Mouse (Mus musculus): ENCODE results near the gene Pgpep1l. TPM values are rescaled to one million over a fixed set of nuclear protein-coding genes. Genes with fewer than 3 reads are reported as not detected.

Pgpep1l gene
- total RNA-seq, 1 experiment from 2014 or later, result not detected

GRCm38 (mm10) chr7:68270551-68270950, 6.5 kb upstream of the Pgpep1l start:
- no peak for ATAC-seq (replicated peaks; ENCODE audit: insufficient number of reproducible peaks, low FRiP score, low TSS enrichment, poor library complexity, severe bottlenecking)

- ATAC-seq (replicated peaks; ENCODE audit: insufficient number of reproducible peaks, low FRiP score, low TSS enrichment, poor library complexity, severe bottlenecking), result no peak
Observed at GRCm38 (mm10) chr7:68266691-68267090, 2.7 kb upstream of the Pgpep1l start.

GRCm38 (mm10) chr7:68265391-68265790, 1.4 kb upstream of the Pgpep1l start:
- no peak for ATAC-seq (replicated peaks; ENCODE audit: insufficient number of reproducible peaks, low FRiP score, low TSS enrichment, poor library complexity, severe bottlenecking)

GRCm38 (mm10) chr7:68264531-68264930, 498 bp upstream of the Pgpep1l start:
- no peak for ATAC-seq (replicated peaks; ENCODE audit: insufficient number of reproducible peaks, low FRiP score, low TSS enrichment, poor library complexity, severe bottlenecking)

- ATAC-seq (replicated peaks; ENCODE audit: insufficient number of reproducible peaks, low FRiP score, low TSS enrichment, poor library complexity, severe bottlenecking), result no peak
Observed at GRCm38 (mm10) chr7:68263346-68264027, 546 bp downstream of the Pgpep1l start.

- ATAC-seq (replicated peaks; ENCODE audit: insufficient number of reproducible peaks, low FRiP score, low TSS enrichment, poor library complexity, severe bottlenecking), result no peak
Observed at GRCm38 (mm10) chr7:68262612-68263200, 1.3 kb downstream of the Pgpep1l start.

- ATAC-seq (replicated peaks; ENCODE audit: insufficient number of reproducible peaks, low FRiP score, low TSS enrichment, poor library complexity, severe bottlenecking), result no peak
Observed at GRCm38 (mm10) chr7:68259523-68260081, 4.4 kb downstream of the Pgpep1l start.

- ATAC-seq (replicated peaks; ENCODE audit: insufficient number of reproducible peaks, low FRiP score, low TSS enrichment, poor library complexity, severe bottlenecking), result no peak
Observed at GRCm38 (mm10) chr7:68258326-68259150, 5.5 kb downstream of the Pgpep1l start.

GRCm38 (mm10) chr7:68257767-68258166, 6.3 kb downstream of the Pgpep1l start:
- no peak for ATAC-seq (replicated peaks; ENCODE audit: insufficient number of reproducible peaks, low FRiP score, low TSS enrichment, poor library complexity, severe bottlenecking)

GRCm38 (mm10) chr7:68250902-68251301, 13.1 kb downstream of the Pgpep1l start:
- ATAC-seq (replicated peaks; ENCODE audit: insufficient number of reproducible peaks, low FRiP score, low TSS enrichment, poor library complexity, severe bottlenecking), result no peak

- no peak for ATAC-seq (replicated peaks; ENCODE audit: insufficient number of reproducible peaks, low FRiP score, low TSS enrichment, poor library complexity, severe bottlenecking)
Observed at GRCm38 (mm10) chr7:68250411-68250810, 13.6 kb downstream of the Pgpep1l start.

- no peak for ATAC-seq (replicated peaks; ENCODE audit: insufficient number of reproducible peaks, low FRiP score, low TSS enrichment, poor library complexity, severe bottlenecking)
Observed at GRCm38 (mm10) chr7:68246249-68246648, 17.8 kb downstream of the Pgpep1l start.

- no peak for ATAC-seq (replicated peaks; ENCODE audit: insufficient number of reproducible peaks, low FRiP score, low TSS enrichment, poor library complexity, severe bottlenecking)
Observed at GRCm38 (mm10) chr7:68245681-68246080, 18.4 kb downstream of the Pgpep1l start.

GRCm38 (mm10) chr7:68241205-68241604, 22.8 kb downstream of the Pgpep1l start:
- ATAC-seq (replicated peaks; ENCODE audit: insufficient number of reproducible peaks, low FRiP score, low TSS enrichment, poor library complexity, severe bottlenecking), result no peak

GRCm38 (mm10) chr7:68239220-68239827, 24.7 kb downstream of the Pgpep1l start:
- no peak for ATAC-seq (replicated peaks; ENCODE audit: insufficient number of reproducible peaks, low FRiP score, low TSS enrichment, poor library complexity, severe bottlenecking)

GRCm38 (mm10) chr7:68236817-68237216, 27.2 kb downstream of the Pgpep1l start:
- no peak for ATAC-seq (replicated peaks; ENCODE audit: insufficient number of reproducible peaks, low FRiP score, low TSS enrichment, poor library complexity, severe bottlenecking)

GRCm38 (mm10) chr7:68233619-68234223, 30.3 kb downstream of the Pgpep1l start:
- no peak for ATAC-seq (replicated peaks; ENCODE audit: insufficient number of reproducible peaks, low FRiP score, low TSS enrichment, poor library complexity, severe bottlenecking)

- no peak for ATAC-seq (replicated peaks; ENCODE audit: insufficient number of reproducible peaks, low FRiP score, low TSS enrichment, poor library complexity, severe bottlenecking)
Observed at GRCm38 (mm10) chr7:68232521-68232920, 31.5 kb downstream of the Pgpep1l start.

- ATAC-seq (replicated peaks; ENCODE audit: insufficient number of reproducible peaks, low FRiP score, low TSS enrichment, poor library complexity, severe bottlenecking), result no peak
Observed at GRCm38 (mm10) chr7:68230831-68231230, 33.2 kb downstream of the Pgpep1l start.
